8 mouse cellular contexts compared by ENCODE assay signal in the genomic region with DNA sequence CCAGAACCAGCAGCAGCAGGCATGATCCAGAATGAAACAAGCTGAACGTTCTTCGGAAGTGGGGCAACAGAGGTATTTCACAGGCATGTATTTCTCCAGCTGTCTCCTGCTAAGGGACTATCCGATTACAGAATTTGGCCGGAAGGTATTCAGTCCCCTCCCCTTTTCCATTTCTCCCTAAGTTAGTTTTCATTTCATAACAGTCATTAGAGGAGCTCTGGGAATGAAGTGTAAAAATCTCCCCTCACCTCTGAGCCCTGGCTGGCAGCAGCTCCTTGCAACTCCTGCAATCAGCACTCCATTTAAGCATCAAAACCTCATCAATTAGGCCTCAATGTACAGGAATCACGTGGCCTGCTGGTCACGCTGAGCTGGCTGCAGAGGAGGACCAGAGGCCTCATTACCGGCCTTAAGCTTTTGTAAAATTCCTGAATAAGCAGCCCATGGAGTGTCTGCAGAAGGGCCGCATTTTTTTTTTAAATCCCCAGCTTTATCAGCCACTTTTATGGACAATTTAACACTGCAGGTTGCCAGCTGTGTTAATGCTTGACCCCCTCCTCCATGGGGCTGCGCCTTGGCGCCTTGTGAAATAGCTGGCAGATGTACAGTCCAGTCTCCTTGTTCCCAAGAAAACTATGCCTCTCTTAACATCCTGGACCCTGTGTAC.
DNase-seq lines count a peak whose midpoint lies in the region; ATAC-seq and TF ChIP-seq lines count a peak whose summit lies in the region.

No protein-coding gene starts in this region.

- H3K4me3 ChIP-seq in forebrain, embryonic 10.5 days = no peak overlapping the region
- no peak overlapping the region for H3K4me3 ChIP-seq in forebrain, postnatal 0 days (ENCODE audit: low read depth, low read length)
- H3K4me3 ChIP-seq in hindbrain, postnatal 0 days (ENCODE audit: low read length) = no peak overlapping the region
- H3K4me3 ChIP-seq in midbrain, embryonic 14.5 days (replicated peaks; ENCODE audit: low read depth, low read length) = no peak overlapping the region

- DNase-seq in forebrain, embryonic 10.5 days (ENCODE audit: extremely low spot score, low spot score) = peak; percentile 79
- no peak for DNase-seq in forebrain, postnatal 0 days
- DNase-seq in embryo, embryonic 9.5 days (ENCODE audit: extremely low spot score) = peak; percentile 12
- peak; percentile 23 for DNase-seq in hindbrain, postnatal 0 days (ENCODE audit: low spot score)
- DNase-seq in midbrain, embryonic 14.5 days = peak; percentile 39
- DNase-seq in testis, postnatal 14 days (ENCODE audit: low spot score) = no peak
- no peak for DNase-seq in spleen, postnatal 4 days (ENCODE audit: low spot score in 2 of 2)
- DNase-seq in left cerebral cortex, postnatal 36 days (ENCODE audit: low spot score in 2 of 2) = no peak

- peak overlapping the region; percentile 64 for H3K27ac ChIP-seq in forebrain, embryonic 10.5 days
- H3K27ac ChIP-seq in forebrain, postnatal 0 days (ENCODE audit: low read depth, low read length) = no peak overlapping the region
- no peak overlapping the region for H3K27ac ChIP-seq in hindbrain, postnatal 0 days
- H3K27ac ChIP-seq in midbrain, embryonic 14.5 days (replicated peaks; ENCODE audit: low read depth, low read length) = no peak overlapping the region

- intact Hi-C loops in left cerebral cortex, postnatal 36 days (cut with DNase I) = no loop called here

- no peaks in the 10 kb centered on the region for H3K9me3 ChIP-seq in forebrain, embryonic 10.5 days
- no peaks in the 10 kb centered on the region for H3K9me3 ChIP-seq in forebrain, postnatal 0 days (ENCODE audit: low read length)
- H3K9me3 ChIP-seq in hindbrain, postnatal 0 days (ENCODE audit: low read length) = no peaks in the 10 kb centered on the region
- H3K9me3 ChIP-seq in midbrain, embryonic 14.5 days (ENCODE audit: control insufficient read depth, low read length) = no peaks in the 10 kb centered on the region

- no peak for TF ChIP-seq CTCF in forebrain, postnatal 0 days (IDR thresholded peaks at IDR 0.05; ENCODE audit: low read depth)
- no peak for TF ChIP-seq CTCF in hindbrain, postnatal 0 days (IDR thresholded peaks at IDR 0.05; ENCODE audit: low read depth)

- no peak for ATAC-seq in forebrain, postnatal 0 days
- peak; percentile 24; the same call in 1 of the 2 replicates for ATAC-seq in hindbrain, postnatal 0 days
- no peak; the same call in 1 of the 2 replicates for ATAC-seq in midbrain, embryonic 14.5 days (ENCODE audit: low FRiP score, low TSS enrichment)

- peaks cover 26% of the 10 kb centered on the region for H3K27me3 ChIP-seq in forebrain, embryonic 10.5 days (ENCODE audit: poor library complexity, severe bottlenecking)
- H3K27me3 ChIP-seq in forebrain, postnatal 0 days (ENCODE audit: insufficient read depth, low read length) = no peaks in the 10 kb centered on the region
- H3K27me3 ChIP-seq in hindbrain, postnatal 0 days (ENCODE audit: insufficient read depth, low read length) = no peaks in the 10 kb centered on the region
- no peaks in the 10 kb centered on the region for H3K27me3 ChIP-seq in midbrain, embryonic 14.5 days (ENCODE audit: control insufficient read depth, insufficient read depth, low read length)

- no peak overlapping the region for H3K9ac ChIP-seq in forebrain, postnatal 0 days
- H3K9ac ChIP-seq in hindbrain, postnatal 0 days (replicated peaks; ENCODE audit: low read length) = no peak overlapping the region
- no peak overlapping the region for H3K9ac ChIP-seq in midbrain, embryonic 14.5 days (replicated peaks; ENCODE audit: low read length)

- H3K4me2 ChIP-seq in forebrain, postnatal 0 days (ENCODE audit: low read depth) = no peak overlapping the region
- H3K4me2 ChIP-seq in hindbrain, postnatal 0 days (ENCODE audit: low read depth, low read length) = no peak overlapping the region
- H3K4me2 ChIP-seq in midbrain, embryonic 14.5 days (ENCODE audit: low read length) = no peak overlapping the region

- H3K36me3 ChIP-seq in forebrain, embryonic 10.5 days (replicated peaks) = no peaks in the 10 kb centered on the region
- H3K36me3 ChIP-seq in forebrain, postnatal 0 days (ENCODE audit: insufficient read depth) = no peaks in the 10 kb centered on the region
- no peaks in the 10 kb centered on the region for H3K36me3 ChIP-seq in hindbrain, postnatal 0 days (ENCODE audit: insufficient read depth, low read length)
- H3K36me3 ChIP-seq in midbrain, embryonic 14.5 days (ENCODE audit: control insufficient read depth, insufficient read depth, low read length) = no peaks in the 10 kb centered on the region

- H3K4me1 ChIP-seq in forebrain, embryonic 10.5 days = peaks cover 25% of the 10 kb centered on the region
- H3K4me1 ChIP-seq in forebrain, postnatal 0 days (ENCODE audit: insufficient read depth) = no peaks in the 10 kb centered on the region
- H3K4me1 ChIP-seq in hindbrain, postnatal 0 days (ENCODE audit: insufficient read depth, low read length) = no peaks in the 10 kb centered on the region
- H3K4me1 ChIP-seq in midbrain, embryonic 14.5 days (ENCODE audit: control insufficient read depth, insufficient read depth, low read length) = 0 out of 2 replicates have a peak, but pooled peaks cover 6% of the 10 kb centered on the region

- 34% methylated on average over 10 of the region's 10 CpGs for WGBS in forebrain, embryonic 10.5 days
- 16% methylated on average over 10 of the region's 10 CpGs for WGBS in forebrain, postnatal 0 days
- WGBS in hindbrain, postnatal 0 days = 45% methylated on average over 10 of the region's 10 CpGs
- WGBS in midbrain, embryonic 14.5 days = 48% methylated on average over 10 of the region's 10 CpGs

Comparison
In these comparisons a context has a peak if more than half of its experiments do, and no peak if none do; other contexts are left out.
1. DNase-seq: peak in forebrain, embryonic 10.5 days (single experiment), embryo, embryonic 9.5 days (single experiment), hindbrain, postnatal 0 days (single experiment) and midbrain, embryonic 14.5 days (single experiment); none in forebrain, postnatal 0 days (single experiment), testis, postnatal 14 days (single experiment), spleen, postnatal 4 days (0 of 2) and left cerebral cortex, postnatal 36 days (0 of 2).